Mouse (Mus musculus): ENCODE data around the gene Hoxc9.

GRCm38 (mm10) chr15:102976631-102977422 lies 588 bp downstream of the Hoxc9 start:
- TF ChIP-seq CTCF (conservative IDR thresholded peaks at IDR 0.05; ENCODE audit: insufficient read depth, insufficient read length, low read depth, low read length) (no peak), POLR2A (IDR thresholded peaks at IDR 0.05; ENCODE audit: low read depth, low read length) (no peak)
